Mouse (Mus musculus) kidney, adult 8-10 months (tissue): ENCODE measurements around the gene Tcte1.

Experiments
- DNase-seq, 2 experiments: peaks; one replicate each; pipeline ENCODE4 v3.0.0; 2022

Gene Tcte1

DNA sequence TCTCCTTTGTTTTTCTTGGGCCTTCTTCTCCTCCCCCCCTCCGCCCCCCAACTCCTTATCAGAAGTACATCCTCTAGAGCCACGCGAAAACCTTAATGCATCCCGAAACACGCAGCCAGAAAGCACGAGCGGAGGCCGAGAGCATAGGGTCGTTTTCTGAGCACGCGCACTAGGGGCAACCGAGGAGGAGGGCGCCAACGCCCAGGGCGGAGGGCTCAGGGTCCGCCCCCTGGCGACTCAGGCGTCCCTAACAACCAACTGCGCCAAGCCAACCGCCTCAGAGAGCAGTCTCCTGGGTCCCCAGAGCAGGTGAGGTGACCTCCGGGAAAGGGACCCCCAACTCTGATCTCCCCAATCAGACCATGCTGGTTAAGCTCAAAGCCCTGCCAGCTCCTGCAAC, at the start of gene Tcte1:
Tcte1 (plus strand) TSS at position 172 of the 400 bp plus-strand sequence.
- no peak for DNase-seq

DNA sequence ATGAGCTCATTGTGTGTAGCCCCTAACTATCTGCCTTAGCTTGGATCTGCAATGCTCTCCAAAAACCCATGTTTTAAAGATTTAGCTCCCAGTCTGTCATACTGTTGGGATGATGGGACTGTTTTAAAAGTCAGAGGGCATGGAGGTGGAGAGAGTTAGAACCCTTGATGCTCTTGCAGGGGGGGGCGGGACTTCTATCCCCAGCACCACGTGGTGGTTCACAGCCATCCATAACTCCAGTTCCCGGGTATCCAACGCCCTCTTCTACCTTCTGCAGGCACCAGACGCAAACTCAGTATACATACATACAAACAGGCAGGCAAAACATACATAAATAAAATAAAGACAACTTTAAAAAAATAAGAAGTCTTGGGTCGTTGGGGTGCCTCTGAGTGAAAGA, 49.6 kb upstream of the Tcte1 start:
- no peak for DNase-seq

DNA sequence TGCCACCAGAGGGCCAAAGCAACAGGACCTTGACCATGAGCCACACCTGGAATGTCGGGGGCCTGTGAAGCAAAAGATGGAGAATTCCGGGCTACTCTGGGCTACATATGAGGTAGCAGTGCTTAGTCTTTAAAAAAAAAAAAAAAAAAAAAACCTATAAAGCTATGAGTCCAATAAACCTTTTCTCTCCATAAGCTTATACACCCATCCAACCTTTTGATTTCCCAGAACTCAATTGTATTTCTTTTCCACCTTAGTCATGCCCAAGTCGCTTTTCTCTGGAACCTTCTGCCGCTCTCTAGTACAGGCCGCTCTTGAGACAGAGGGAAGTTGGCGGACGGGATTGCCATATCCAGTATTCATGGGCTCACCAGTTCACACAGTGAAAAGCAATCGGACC, 49.1 kb upstream of the Tcte1 start:
- DNase-seq = no peak

DNA sequence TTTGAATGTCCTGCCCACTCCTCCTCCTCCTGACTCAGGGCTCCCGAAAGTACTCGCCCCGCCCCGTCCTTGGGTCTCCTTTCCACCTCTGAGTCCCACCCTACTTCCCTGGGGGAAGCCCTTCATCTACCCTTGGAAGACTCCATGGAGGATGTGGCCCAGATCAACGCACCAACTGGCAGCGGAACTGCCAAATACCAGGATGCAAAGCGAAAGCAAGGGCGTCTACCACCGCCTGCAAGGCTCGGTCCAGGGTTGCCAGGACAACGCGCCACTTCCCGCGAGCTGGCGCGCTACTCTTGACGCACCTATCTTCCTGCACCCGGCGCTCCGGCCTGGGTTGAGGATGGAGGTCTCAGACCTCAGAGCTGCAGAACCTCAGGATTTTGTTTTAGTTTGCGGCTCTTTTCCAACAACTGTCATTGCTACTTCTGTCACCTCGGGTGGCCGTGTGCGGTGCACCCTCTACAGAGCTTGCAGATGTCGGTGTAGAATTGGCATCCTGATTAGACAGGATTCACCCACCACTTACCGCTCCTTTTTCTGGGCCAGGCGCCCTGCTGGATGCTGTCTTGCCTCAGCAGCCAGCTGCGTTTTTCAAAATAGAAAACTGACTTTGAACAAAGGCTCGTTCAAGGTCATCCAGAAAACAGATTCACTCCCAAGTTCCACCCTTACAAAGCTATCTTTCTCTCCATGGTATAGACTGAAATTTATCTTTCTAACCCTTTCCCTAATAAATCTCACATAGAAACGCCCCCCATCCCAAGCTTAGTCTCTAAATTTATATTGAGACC, 48.4 kb upstream of the Tcte1 start, which contains the start of gene Spats1:
Spats1 (minus strand) TSS at position 747 of the 797 bp plus-strand sequence.
- DNase-seq = peak; percentile 16 to 25

DNA sequence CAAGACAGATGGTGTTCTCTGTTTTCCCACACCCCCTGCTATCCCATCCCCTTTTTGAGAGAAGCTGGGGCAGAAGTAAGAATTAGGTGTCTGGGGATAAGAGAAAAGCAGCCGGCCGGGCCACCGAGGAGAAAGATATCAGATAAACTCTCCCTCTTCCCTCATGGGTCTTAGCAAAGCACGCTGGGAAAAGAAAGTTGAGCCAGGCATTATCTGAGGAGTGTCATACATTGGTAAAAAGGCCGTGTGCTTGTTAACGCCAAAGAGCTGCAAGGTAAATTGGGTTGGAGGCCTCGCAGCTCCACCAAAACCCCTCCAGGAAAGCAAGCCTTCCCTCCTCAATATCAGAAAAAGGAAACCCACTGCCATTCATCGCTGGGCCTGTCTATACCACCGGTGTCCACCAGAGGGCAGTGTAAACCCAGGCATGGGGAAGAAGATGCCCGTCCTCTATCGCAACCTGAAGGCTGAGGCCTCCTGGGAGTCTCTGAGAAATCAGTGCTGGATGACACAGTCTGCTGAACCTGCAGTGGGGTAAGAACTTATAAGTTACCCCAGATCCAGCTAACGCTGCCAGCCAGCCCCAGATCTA, 44.9 kb upstream of the Tcte1 start:
- DNase-seq = peak; percentile 38 to 76

DNA sequence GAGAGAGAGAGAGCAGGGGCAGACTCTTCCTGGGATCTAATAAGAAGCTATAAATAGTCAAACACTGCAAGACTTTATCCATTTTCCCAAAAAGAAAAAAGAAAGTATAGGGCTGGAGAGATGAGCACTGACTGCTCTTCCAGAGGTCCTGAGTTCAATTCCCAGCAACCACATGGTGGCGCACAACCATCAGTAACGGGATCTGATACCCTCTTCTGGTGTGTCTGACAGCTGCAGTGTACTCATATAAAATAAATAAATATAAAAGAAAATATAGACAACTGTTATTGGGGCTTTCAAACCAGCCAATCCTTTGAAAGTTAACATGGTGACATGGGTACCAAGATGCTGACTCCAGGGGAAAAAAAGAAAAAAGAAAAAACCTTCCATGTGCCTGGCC, 42.8 kb upstream of the Tcte1 start:
- no peak for DNase-seq

- DNase-seq = no peak
Observed at GRCm38 (mm10) chr17:45485581-45485980, 37.7 kb upstream of the Tcte1 start.

GRCm38 (mm10) chr17:45487216-45487615, 36.0 kb upstream of the Tcte1 start:
- no peak for DNase-seq

- DNase-seq = no peak
Observed at GRCm38 (mm10) chr17:45488321-45489254, 34.6 kb upstream of the Tcte1 start.

DNA sequence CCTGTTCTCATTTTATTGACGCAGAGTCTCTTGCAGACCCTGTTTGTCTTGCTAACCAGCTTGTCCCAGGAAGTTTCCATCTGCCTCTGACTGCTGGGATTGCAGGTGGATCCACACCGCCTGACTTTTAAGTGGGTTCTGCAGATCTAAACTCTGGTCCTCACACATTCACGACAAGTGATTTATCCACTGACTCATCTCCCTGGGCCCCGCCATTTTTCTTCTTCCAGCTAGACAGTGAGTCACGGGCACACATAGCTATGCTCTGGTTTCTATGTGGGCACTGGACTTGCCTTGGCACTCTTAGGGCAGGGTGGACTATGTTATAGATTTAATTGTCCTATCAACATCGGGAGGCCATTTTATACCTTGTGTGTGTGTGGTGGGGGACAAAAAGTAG, 33.5 kb upstream of the Tcte1 start:
- DNase-seq = no peak

GRCm38 (mm10) chr17:45490532-45491154, 32.6 kb upstream of the Tcte1 start:
- no peak for DNase-seq

DNA sequence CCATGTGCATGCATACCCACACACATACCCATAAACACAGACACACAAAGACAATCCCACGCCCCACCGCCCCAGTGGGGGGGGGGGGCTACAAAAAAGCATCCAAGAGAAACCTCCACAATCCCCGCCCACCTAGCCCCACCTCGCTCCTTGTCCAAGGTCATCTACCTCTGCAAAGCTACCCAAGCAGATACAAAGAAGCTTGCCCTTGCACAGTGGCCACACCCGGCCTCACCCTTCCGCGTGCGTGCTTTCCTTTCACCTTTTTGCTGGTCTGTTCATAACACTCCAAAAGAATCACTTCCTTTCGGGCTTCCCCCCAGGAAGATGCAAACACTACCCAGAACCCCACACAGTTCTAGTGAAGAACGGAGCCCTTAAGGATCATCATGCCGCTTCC, 27.8 kb upstream of the Tcte1 start:
- DNase-seq = no peak

DNA sequence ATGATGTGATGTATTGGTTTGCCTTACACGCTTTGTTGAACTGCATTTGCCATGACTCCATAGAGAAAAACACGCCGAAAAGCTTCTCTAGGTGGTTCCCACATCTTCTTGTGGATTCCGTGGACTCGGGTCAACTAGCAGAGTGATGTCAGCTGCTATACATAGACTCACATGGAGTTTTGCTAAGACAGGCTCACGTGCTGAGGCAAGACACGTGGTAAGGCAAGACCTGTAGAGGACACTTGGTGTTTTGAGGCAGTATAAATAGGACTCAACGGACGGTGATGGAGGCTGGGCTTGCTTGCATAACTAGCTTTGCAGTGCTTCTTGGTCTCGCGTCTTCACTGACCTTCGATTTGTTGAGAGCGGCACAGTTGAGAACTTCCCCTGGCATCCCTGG, 24.8 kb upstream of the Tcte1 start:
- no peak for DNase-seq

DNA sequence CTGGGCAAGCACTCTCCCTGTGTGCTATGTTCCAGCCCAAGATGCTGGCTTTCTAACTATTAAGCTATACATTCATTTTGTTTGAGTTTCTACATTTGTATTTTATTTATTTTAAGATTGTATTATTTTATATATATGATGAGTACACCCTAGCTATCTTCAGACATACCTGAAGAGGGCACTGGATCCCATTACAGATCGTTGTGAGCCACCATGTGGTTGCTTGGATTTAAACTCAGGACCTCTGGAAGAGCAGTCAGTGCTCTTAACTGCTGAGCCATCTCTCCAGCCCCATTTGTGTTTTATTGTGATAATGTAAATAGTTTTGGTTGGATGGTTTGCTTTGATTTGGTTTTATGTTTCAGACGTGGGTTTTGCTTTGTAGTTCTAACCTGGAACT, 23.7 kb upstream of the Tcte1 start:
- DNase-seq = no peak

- no peak for DNase-seq
Observed at GRCm38 (mm10) chr17:45500981-45501380, 22.3 kb upstream of the Tcte1 start.

GRCm38 (mm10) chr17:45502324-45502723, 20.9 kb upstream of the Tcte1 start:
- DNase-seq = no peak

GRCm38 (mm10) chr17:45503301-45503973, 19.8 kb upstream of the Tcte1 start:
- DNase-seq = no peak

- DNase-seq = no peak
Observed at GRCm38 (mm10) chr17:45505941-45506465, 17.2 kb upstream of the Tcte1 start.

- peak; percentile 91 to 95 for DNase-seq
Observed at GRCm38 (mm10) chr17:45506700-45507189, 16.5 kb upstream of the Tcte1 start, which contains the start of gene Aars2. TSS of gene Aars2 (plus strand) at chr17:45506841.

GRCm38 (mm10) chr17:45510871-45511270, 12.4 kb upstream of the Tcte1 start:
- no peak for DNase-seq

- DNase-seq = no peak
Observed at GRCm38 (mm10) chr17:45511757-45512156, 11.5 kb upstream of the Tcte1 start.
